Mouse (Mus musculus) heart, embryonic 14.5 days (tissue): ENCODE measurements around the gene Tnmd. TPM values are rescaled to one million over a fixed set of nuclear protein-coding genes. Genes with fewer than 3 reads are reported as not detected.

Experiments used
- ATAC-seq: fragments of 200-750 bp; cut with Nextera tagmentation; 2 replicates; pipeline ENCODE4 v1.8.0; 2017; ENCODE audit warnings: low read depth, moderate TSS enrichment; ENCODE audit not compliant: insufficient number of reproducible peaks, insufficient read depth, low FRiP score
- H3K27ac ChIP-seq, 2 experiments: fragments of 200-500 bp in 1 of 2; fragments of 300-500 bp in 1 of 2; sonication (generic) in 1 of 2; replicated peaks in 1 of 2; 2 replicates each; pipeline ENCODE4 v1.5.1; 2012 to 2014; ENCODE audit warnings: low read depth in 2 of 2, low read length in 2 of 2, control low read depth in 1 of 2, mild to moderate bottlenecking in 1 of 2, mixed read lengths in 1 of 2; ENCODE audit not compliant: control insufficient read depth in 1 of 2, insufficient read depth in 1 of 2
- H3K27me3 ChIP-seq: fragments of 300-500 bp; sonication (generic); 2 replicates; pipeline ENCODE4 v1.6.1; 2014; ENCODE audit warnings: mild to moderate bottlenecking, low read length, control low read depth; ENCODE audit not compliant: control insufficient read depth, insufficient read depth
- H3K36me3 ChIP-seq: fragments of 300-500 bp; sonication (generic); 2 replicates; pipeline ENCODE4 v1.6.1; 2014; ENCODE audit warnings: mild to moderate bottlenecking, control low read depth, low read length, mixed read lengths; ENCODE audit not compliant: control insufficient read depth, insufficient read depth
- H3K4me1 ChIP-seq, 2 experiments: fragments of 200-500 bp in 1 of 2; fragments of 300-500 bp in 1 of 2; sonication (generic) in 1 of 2; 2 replicates each; pipeline ENCODE4 v1.6.1; 2012 to 2014; ENCODE audit warnings: low read length in 2 of 2, control low read depth in 1 of 2, mixed read lengths in 1 of 2; ENCODE audit not compliant: control insufficient read depth in 2 of 2, insufficient read depth in 2 of 2
- H3K4me2 ChIP-seq: fragments of 300-500 bp; sonication (generic); 2 replicates; pipeline ENCODE4 v1.6.1; 2014; ENCODE audit warnings: mild to moderate bottlenecking, low read length
- H3K4me3 ChIP-seq, 2 experiments: fragments of 200-500 bp in 1 of 2; fragments of 300-500 bp in 1 of 2; sonication (generic) in 1 of 2; 2 replicates each; pipeline ENCODE4 v1.5.1; 2012 to 2014; ENCODE audit warnings: low read length in 2 of 2, mild to moderate bottlenecking in 2 of 2, control low read depth in 1 of 2, low read depth in 1 of 2, moderate library complexity in 1 of 2; ENCODE audit not compliant: control insufficient read depth in 1 of 2, insufficient read depth in 1 of 2
- H3K9ac ChIP-seq: fragments of 300-500 bp; sonication (generic); 2 replicates; pipeline ENCODE4 v1.6.1; 2014; ENCODE audit warnings: mild to moderate bottlenecking, low read length
- H3K9me3 ChIP-seq: fragments of 300-500 bp; sonication (generic); 2 replicates; pipeline ENCODE4 v1.6.1; 2016; ENCODE audit warnings: low read length, control low read depth; ENCODE audit not compliant: control insufficient read depth
- WGBS: fragments of 180-500 bp; shearing (Covaris S2); extraction: QIAGEN DNeasy Blood & Tissue Kit; methylation state at CpG from one replicate; pipeline ENCODE4 v1.1.7; 2014; 5-methylcytosine and 5-hydroxymethylcytosine counted together
- polyA plus RNA-seq: library from polyadenylated mRNA; unstranded; fragments of >200 nt; fragmentation: Nextera tagmentation; extraction: Ambion mirVana; gene quantifications from 2 replicates; pipeline ENCODE4 v1.2.1, GENCODE M21; 2014

Tnmd gene
- polyA plus RNA-seq, 1 experiment from 2014 or later, result 0.19 TPM

GRCm38 (mm10) chrX:133911397-133912103 lies 60.8 kb downstream of the Tnmd start:
- H3K4me3 ChIP-seq, result no peak overlapping the region
- ATAC-seq, result no peak
- H3K36me3 ChIP-seq, result no peaks in the 10 kb centered on the region
- no peak overlapping the region for H3K9ac ChIP-seq
- WGBS, result 27% methylated on average over 10 of the region's 10 CpGs
- H3K4me1 ChIP-seq, result peaks cover 12 to 18% of the 10 kb centered on the region in 2 experiments
- H3K9me3 ChIP-seq, result no peaks in the 10 kb centered on the region
- peak overlapping the region; percentile 25 for H3K4me2 ChIP-seq
- H3K27ac ChIP-seq, result peak overlapping the region; percentile 41 to 50; a peak in 3 of 4 replicates
- H3K27me3 ChIP-seq, result no peaks in the 10 kb centered on the region

GRCm38 (mm10) chrX:133913006-133913405 lies 62.2 kb downstream of the Tnmd start:
- no peak for ATAC-seq
- Histone ChIP-seq H3K4me1 (peaks cover 12 to 18% of the 10 kb centered on the region in 2 experiments), H3K27ac (no peak overlapping the region), H3K36me3 (no peaks in the 10 kb centered on the region), H3K4me2 (no peak overlapping the region), H3K27me3 (no peaks in the 10 kb centered on the region), H3K9me3 (no peaks in the 10 kb centered on the region), H3K4me3 (no peak overlapping the region), H3K9ac (no peak overlapping the region)
- WGBS, result 81% methylated on average over 3 of the region's 3 CpGs

GRCm38 (mm10) chrX:133914219-133914618 lies 63.4 kb downstream of the Tnmd start:
- no peak overlapping the region for H3K4me3 ChIP-seq
- H3K4me1 ChIP-seq, result peaks cover 12 to 14% of the 10 kb centered on the region in 2 experiments
- no peaks in the 10 kb centered on the region for H3K9me3 ChIP-seq
- H3K27ac ChIP-seq, result peak overlapping the region; percentile 71 to 74
- H3K4me2 ChIP-seq, result no peak overlapping the region
- H3K27me3 ChIP-seq, result no peaks in the 10 kb centered on the region
- no peak overlapping the region for H3K9ac ChIP-seq
- ATAC-seq, result peak; percentile 80
- 28% methylated on average over 7 of the region's 7 CpGs for WGBS
- no peaks in the 10 kb centered on the region for H3K36me3 ChIP-seq

Other genes with a start within 250 kb of the Tnmd start
- 0.58 and 0.61 TPM in 2 replicates for gene Pcdh19, start 162.0 kb upstream of the Tnmd start, polyA plus RNA-seq
- gene Tspan6, start 47.4 kb downstream of the Tnmd start, polyA plus RNA-seq, result 123 TPM in 2 replicates
- 6.3 and 7.6 TPM in 2 replicates for gene Srpx2, start 57.4 kb downstream of the Tnmd start, polyA plus RNA-seq
- 2.0 and 4.0 TPM in 2 replicates for gene Sytl4, start 130.8 kb downstream of the Tnmd start, polyA plus RNA-seq
- 27.4 and 29.4 TPM in 2 replicates for gene Cstf2, start 208.2 kb downstream of the Tnmd start, polyA plus RNA-seq